Mouse (Mus musculus) spleen, adult 2 months (tissue): ENCODE results near the gene Tfrc.

Source experiments
- CTCF ChIP-seq: fragments of 200-500 bp; IDR thresholded peaks from 2 replicates; pipeline ENCODE4 v1.5.1; 2011; ENCODE audit warnings: mild to moderate bottlenecking, inconsistent platforms; ENCODE audit not compliant: insufficient read depth, insufficient read length, insufficient replicate concordance; ENCODE audit errors: extremely low read depth
- POLR2A ChIP-seq: fragments of 200-500 bp; IDR thresholded peaks from 2 replicates; pipeline ENCODE4 v1.6.1; 2011; ENCODE audit warnings: low read depth, low read length, inconsistent platforms

- TF ChIP-seq CTCF (no peak), POLR2A (no peak)
Observed at GRCm38 (mm10) chr16:32618946-32619345, 10.2 kb downstream of the Tfrc start.
